Mouse (Mus musculus) embryonic facial prominence, embryonic 13.5 days (tissue): ENCODE data around the gene Phf1. TPM values are rescaled to one million over a fixed set of nuclear protein-coding genes. Genes with fewer than 3 reads are reported as not detected.
"Not testable (repeated sequence)": the region's sequence is repeated elsewhere in the genome, so short reads cannot be mapped to it uniquely, and the experiment has no call there.

Experiments used
- ATAC-seq: fragments of 200-750 bp; cut with Nextera tagmentation; 2 replicates; pipeline ENCODE4 v1.8.0; 2017; ENCODE audit warnings: low read depth; ENCODE audit not compliant: insufficient number of reproducible peaks, insufficient read depth, low FRiP score, low TSS enrichment
- H3K27ac ChIP-seq: fragments of 300-500 bp; sonication (generic); 2 replicates; pipeline ENCODE4 v1.5.1; 2015; ENCODE audit warnings: moderate library complexity, mild to moderate bottlenecking, inconsistent platforms
- H3K27me3 ChIP-seq: fragments of 300-500 bp; sonication (generic); 2 replicates; pipeline ENCODE4 v1.6.1; 2015; ENCODE audit warnings: mild to moderate bottlenecking, inconsistent platforms
- H3K36me3 ChIP-seq: fragments of 300-500 bp; sonication (generic); 2 replicates; pipeline ENCODE4 v1.6.1; 2015; ENCODE audit warnings: mild to moderate bottlenecking, inconsistent platforms
- H3K4me1 ChIP-seq: fragments of 300-500 bp; sonication (generic); 2 replicates; pipeline ENCODE4 v1.6.1; 2015; ENCODE audit warnings: inconsistent platforms
- H3K4me2 ChIP-seq: fragments of 300-500 bp; sonication (generic); 2 replicates; pipeline ENCODE4 v1.6.1; 2015; ENCODE audit warnings: moderate library complexity, mild to moderate bottlenecking, inconsistent platforms
- H3K4me3 ChIP-seq: fragments of 300-500 bp; sonication (generic); 2 replicates; pipeline ENCODE4 v1.5.1; 2015; ENCODE audit warnings: mild to moderate bottlenecking, inconsistent platforms
- H3K9ac ChIP-seq: fragments of 300-500 bp; sonication (generic); 2 replicates; pipeline ENCODE4 v1.6.1; 2015; ENCODE audit warnings: mild to moderate bottlenecking, inconsistent platforms
- H3K9me3 ChIP-seq: fragments of 300-500 bp; sonication (generic); 2 replicates; pipeline ENCODE4 v1.6.1; 2016; ENCODE audit warnings: inconsistent platforms
- WGBS: fragments of 180-500 bp; shearing (Covaris S2); methylation state at CpG from one replicate; pipeline ENCODE4 v1.1.7; 2015; ENCODE audit warnings: mixed read lengths; 5-methylcytosine and 5-hydroxymethylcytosine counted together
- polyA plus RNA-seq: library from polyadenylated mRNA; unstranded; fragments of >200 nt; fragmentation: Nextera tagmentation; extraction: Ambion mirVana; gene quantifications from 2 replicates; pipeline ENCODE4 v1.2.1, GENCODE M21; 2015

The Phf1 gene
- polyA plus RNA-seq, 1 experiment from 2014 or later = 15.4 TPM

DNA sequence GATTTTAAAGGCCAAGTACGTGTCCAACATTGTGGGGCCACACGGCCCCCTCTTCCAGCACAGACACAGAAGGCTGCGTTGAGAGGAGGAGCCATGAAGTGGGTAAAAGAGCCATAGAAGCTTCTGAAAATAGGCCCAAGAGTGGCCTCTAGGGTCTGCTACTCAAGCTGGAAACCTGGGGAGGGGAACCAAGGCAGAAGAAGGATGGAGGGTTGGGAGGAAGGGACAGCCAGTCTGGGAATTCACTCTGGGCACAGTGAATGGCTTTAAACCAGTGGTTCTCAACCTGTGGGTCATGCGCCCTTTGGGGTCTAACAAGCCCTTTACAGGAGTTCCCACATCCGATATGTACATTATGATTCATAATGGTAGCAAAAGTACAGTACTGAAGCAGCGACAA lies 36.4 kb downstream of the Phf1 start:
- Histone ChIP-seq H3K4me2 (no peak overlapping the region), H3K9ac (no peak overlapping the region), H3K36me3 (peaks cover 52% of the 10 kb centered on the region), H3K4me3 (no peak overlapping the region), H3K9me3 (no peaks in the 10 kb centered on the region), H3K27me3 (no peaks in the 10 kb centered on the region), H3K4me1 (peaks cover 28% of the 10 kb centered on the region), H3K27ac (no peak overlapping the region)
- ATAC-seq = no peak
- 86% methylated on average over 6 of the region's 6 CpGs for WGBS

DNA sequence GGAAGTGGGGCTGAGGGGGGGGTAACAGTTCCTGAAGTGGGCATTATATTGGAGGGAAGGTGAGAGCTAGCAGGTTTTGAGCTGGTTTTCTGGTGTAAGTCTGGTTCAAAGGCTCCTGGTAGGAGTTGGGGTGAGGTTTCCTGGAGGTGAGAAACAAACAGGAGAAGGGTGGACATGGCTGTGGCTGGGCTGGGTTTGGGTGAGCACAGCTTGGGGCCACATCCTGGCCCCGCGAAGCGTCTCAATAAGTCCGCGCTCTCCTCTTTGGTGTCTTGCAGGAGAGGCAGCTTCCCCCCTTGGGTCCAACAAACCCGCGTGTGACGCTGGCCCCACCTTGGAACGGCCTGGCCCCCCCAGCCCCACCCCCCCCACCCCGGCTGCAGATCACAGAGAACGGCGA lies 37.4 kb downstream of the Phf1 start:
- no peak for ATAC-seq
- Histone ChIP-seq H3K27me3 (no peaks in the 10 kb centered on the region), H3K27ac (peak overlapping the region; percentile 44; the same call in 1 of the 2 replicates), H3K4me2 (no peak overlapping the region), H3K9me3 (no peaks in the 10 kb centered on the region), H3K4me3 (no peak overlapping the region), H3K4me1 (peaks cover 34% of the 10 kb centered on the region), H3K9ac (no peak overlapping the region), H3K36me3 (peaks cover 52% of the 10 kb centered on the region)
- WGBS = 77% methylated on average over 12 of the region's 12 CpGs

- Histone ChIP-seq H3K36me3 (peaks cover 52% of the 10 kb centered on the region), H3K4me3 (peak overlapping the region; percentile 82), H3K4me2 (peak overlapping the region; percentile 97), H3K4me1 (peaks cover 45% of the 10 kb centered on the region), H3K27me3 (no peaks in the 10 kb centered on the region), H3K9ac (peak overlapping the region; percentile 86), H3K27ac (peak overlapping the region; percentile 90), H3K9me3 (no peaks in the 10 kb centered on the region)
- WGBS = 56% methylated on average over 8 of the region's 8 CpGs
- no peak for ATAC-seq
Measured at GRCm38 (mm10) chr17:26971247-26971905, 38.5 kb downstream of the Phf1 start.

DNA sequence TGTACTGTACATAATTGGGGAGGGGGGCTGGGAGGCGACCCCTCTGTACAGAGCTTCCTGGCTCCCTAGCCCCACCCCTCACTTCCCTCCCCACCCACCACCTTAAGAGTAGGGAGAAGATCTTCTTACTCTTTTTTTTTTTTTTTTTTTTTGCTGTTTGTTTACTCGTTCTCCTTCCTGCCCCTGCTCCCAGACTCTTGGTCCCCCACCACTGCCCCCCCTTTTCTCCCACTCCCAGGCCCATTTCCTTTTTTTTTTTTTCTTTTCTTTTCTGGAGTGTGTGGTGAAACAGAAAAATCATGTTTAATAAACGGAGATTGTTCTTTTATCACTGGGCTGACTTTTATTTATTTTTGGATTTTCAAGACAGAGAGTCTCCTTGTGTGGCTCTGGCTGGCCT lies 39.3 kb downstream of the Phf1 start:
- no peak for ATAC-seq
- H3K4me2 ChIP-seq = peak overlapping the region; percentile 97
- H3K27me3 ChIP-seq = no peaks in the 10 kb centered on the region
- H3K27ac ChIP-seq = peak overlapping the region; percentile 90
- peaks cover 52% of the 10 kb centered on the region for H3K36me3 ChIP-seq
- 2% methylated on average over 3 of the region's 3 CpGs for WGBS
- H3K9me3 ChIP-seq = no peaks in the 10 kb centered on the region
- peak overlapping the region; percentile 86 for H3K9ac ChIP-seq
- H3K4me3 ChIP-seq = peak overlapping the region; percentile 82
- H3K4me1 ChIP-seq = peaks cover 50% of the 10 kb centered on the region

GRCm38 (mm10) chr17:26972703-26973574 lies 40.1 kb downstream of the Phf1 start, which contains the start of gene Zbtb9:
TSS of gene Zbtb9 (plus strand) at chr17:26973167.
- Histone ChIP-seq H3K27me3 (no peaks in the 10 kb centered on the region), H3K4me3 (peak within 1 kb of the TSS; percentile 82), H3K9ac (peak within 1 kb of the TSS; percentile 86), H3K4me2 (peak within 1 kb of the TSS; percentile 97), H3K36me3 (peaks cover 52% of the 10 kb centered on the region), H3K4me1 (peaks cover 50% of the 10 kb centered on the region), H3K9me3 (no peaks in the 10 kb centered on the region), H3K27ac (peak within 1 kb of the TSS; percentile 90)
- peak; percentile 97 for ATAC-seq
- WGBS = under 1% methylated on average over 74 of the region's 75 CpGs

DNA sequence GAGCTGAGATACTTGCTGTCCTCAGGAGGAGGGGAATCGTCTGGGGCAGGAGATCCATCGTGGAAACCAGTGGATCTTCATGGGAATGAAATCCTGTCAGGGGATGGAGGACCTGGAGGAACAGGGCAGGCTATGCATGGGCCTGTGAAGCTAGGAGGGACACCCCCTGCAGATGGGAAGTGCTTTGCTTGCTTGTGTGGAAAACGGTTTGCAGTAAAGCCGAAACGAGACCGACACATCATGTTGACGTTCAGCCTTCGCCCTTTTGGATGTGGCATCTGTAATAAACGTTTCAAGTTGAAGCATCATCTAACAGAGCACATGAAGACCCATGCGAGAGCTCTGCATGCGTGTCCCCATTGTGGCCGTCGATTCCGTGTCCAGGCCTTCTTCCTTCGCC lies 41.7 kb downstream of the Phf1 start:
- ATAC-seq = no peak
- peak overlapping the region; percentile 86; the same call in 1 of the 2 replicates for H3K9ac ChIP-seq
- H3K4me3 ChIP-seq = peak overlapping the region; percentile 82; the same call in 1 of the 2 replicates
- H3K4me2 ChIP-seq = peak overlapping the region; percentile 97
- 92% methylated on average over 15 of the region's 15 CpGs for WGBS
- H3K36me3 ChIP-seq = peaks cover 61% of the 10 kb centered on the region
- H3K27ac ChIP-seq = no peak overlapping the region
- no peaks in the 10 kb centered on the region for H3K27me3 ChIP-seq
- H3K9me3 ChIP-seq = no peaks in the 10 kb centered on the region
- peaks cover 50% of the 10 kb centered on the region for H3K4me1 ChIP-seq

GRCm38 (mm10) chr17:26975415-26975814 lies 42.6 kb downstream of the Phf1 start:
- Histone ChIP-seq H3K36me3 (peaks cover 65% of the 10 kb centered on the region), H3K4me1 (peaks cover 50% of the 10 kb centered on the region), H3K4me3 (no peak overlapping the region), H3K27ac (no peak overlapping the region), H3K27me3 (no peaks in the 10 kb centered on the region), H3K9me3 (no peaks in the 10 kb centered on the region), H3K9ac (no peak overlapping the region), H3K4me2 (no peak overlapping the region)
- no peak for ATAC-seq

- peaks cover 32% of the 10 kb centered on the region for H3K4me1 ChIP-seq
- H3K9ac ChIP-seq, H3K27ac ChIP-seq, H3K4me2 ChIP-seq, H3K4me3 ChIP-seq, ATAC-seq, H3K27me3 ChIP-seq, H3K9me3 ChIP-seq: not testable (repeated sequence)
- peaks cover 64% of the 10 kb centered on the region for H3K36me3 ChIP-seq
- 93% methylated on average over 6 of the region's 6 CpGs for WGBS
Measured at GRCm38 (mm10) chr17:26977354-26977753, 44.5 kb downstream of the Phf1 start.

- Histone ChIP-seq H3K27ac (no peak overlapping the region), H3K9me3 (no peaks in the 10 kb centered on the region), H3K36me3 (peaks cover 60% of the 10 kb centered on the region), H3K4me1 (peaks cover 20% of the 10 kb centered on the region), H3K4me2 (no peak overlapping the region), H3K9ac (no peak overlapping the region), H3K4me3 (no peak overlapping the region), H3K27me3 (no peaks in the 10 kb centered on the region)
- no peak for ATAC-seq
- WGBS = 80% methylated on average over 2 of the region's 2 CpGs
Measured at GRCm38 (mm10) chr17:26979426-26979825, 46.6 kb downstream of the Phf1 start.

GRCm38 (mm10) chr17:26981050-26981449 lies 48.2 kb downstream of the Phf1 start:
- WGBS = 75% methylated on average over 2 of the region's 2 CpGs

DNA sequence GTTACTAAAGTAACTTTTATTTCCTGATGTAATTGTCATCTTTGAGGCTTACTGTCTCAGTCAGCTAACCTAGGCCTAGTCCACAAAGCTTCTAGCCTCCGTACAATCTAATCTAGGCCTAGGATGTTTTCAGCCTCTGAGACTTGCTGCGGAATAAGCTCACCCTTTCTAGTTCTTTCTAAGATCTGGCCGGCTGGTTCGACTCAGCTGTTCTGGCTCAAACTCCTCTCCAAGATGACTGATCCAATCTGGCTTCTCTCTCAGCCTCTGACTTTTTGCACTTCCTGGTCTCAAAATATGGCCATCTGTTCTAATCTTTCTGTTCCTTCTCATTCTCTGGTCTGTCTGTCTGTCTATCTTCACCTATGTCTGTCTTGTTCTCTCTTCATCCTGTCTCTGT lies 50.5 kb downstream of the Phf1 start:
- H3K27ac ChIP-seq = no peak overlapping the region
- no peaks in the 10 kb centered on the region for H3K9me3 ChIP-seq
- no peak overlapping the region for H3K4me2 ChIP-seq
- no peak overlapping the region for H3K9ac ChIP-seq
- H3K36me3 ChIP-seq = peaks cover 21% of the 10 kb centered on the region
- H3K4me3 ChIP-seq = no peak overlapping the region
- no peak for ATAC-seq
- WGBS = 93% methylated on average over 4 of the region's 4 CpGs
- no peaks in the 10 kb centered on the region for H3K27me3 ChIP-seq
- H3K4me1 ChIP-seq = no peaks in the 10 kb centered on the region

More at GRCm38 (mm10) chr17:26981050-26981449, 48.2 kb downstream of the Phf1 start:
- Histone ChIP-seq H3K36me3 (peaks cover 44% of the 10 kb centered on the region), H3K4me1 (peaks cover 8% of the 10 kb centered on the region), H3K4me2 (no peak overlapping the region), H3K9me3 (no peaks in the 10 kb centered on the region), H3K4me3 (no peak overlapping the region), H3K27me3 (no peaks in the 10 kb centered on the region), H3K27ac (no peak overlapping the region), H3K9ac (no peak overlapping the region)
- no peak for ATAC-seq
